Mouse (Mus musculus): ENCODE measurements around the gene Gm1140. TPM values are rescaled to one million over a fixed set of nuclear protein-coding genes. Genes with fewer than 3 reads are reported as not detected.
"Not testable (repeated sequence)": the region's sequence is repeated elsewhere in the genome, so short reads cannot be mapped to it uniquely, and the experiment has no call there.

Gm1140 gene
- not detected in 2 replicates for polyA plus RNA-seq (2012; rRNA removed)

DNA sequence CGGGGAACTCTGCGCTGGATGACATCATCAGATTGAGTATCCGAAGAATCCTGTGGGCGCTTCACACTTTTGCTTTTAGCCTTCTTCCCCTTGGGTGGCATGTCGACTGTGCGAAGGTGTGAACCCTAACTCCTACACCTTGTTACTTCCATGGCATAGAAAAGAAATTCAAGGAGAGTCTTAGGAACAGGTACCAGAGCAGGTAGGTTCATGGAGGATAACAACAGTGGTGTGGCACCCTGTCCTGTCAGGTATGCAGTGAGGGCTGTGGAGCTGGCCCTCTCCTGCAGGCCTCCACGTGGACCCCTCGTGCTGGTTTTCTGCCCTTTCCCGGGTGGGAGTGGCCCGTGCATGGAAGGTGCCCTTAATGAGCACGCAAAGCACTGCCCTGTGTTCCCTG, at the start of gene Gm1140:
Gm1140 (minus strand) TSS at position 101 of the 400 bp plus-strand sequence.
- 66% methylated on average over 5 of the region's 11 CpGs for WGBS
- H3K4me3 ChIP-seq (replicated peaks; ENCODE audit: extremely low read depth, low read depth, low read length); DNase-seq; H3K4me1 ChIP-seq (ENCODE audit: control insufficient read depth, insufficient read depth, low read length): not testable (repeated sequence)

- DNase-seq; H3K4me1 ChIP-seq (ENCODE audit: control insufficient read depth, insufficient read depth, low read length); H3K4me3 ChIP-seq (replicated peaks; ENCODE audit: extremely low read depth, low read depth, low read length): not testable (repeated sequence)
- WGBS, result 75% methylated on average over 1 of the region's 10 CpGs
Observed at GRCm38 (mm10) chrX:67695398-67695797, 2.0 kb upstream of the Gm1140 start, which contains the start of gene Gm14692. Gene Gm14692, plus strand, starts transcription at chrX:67695698.

Other genes starting within 250 kb of the Gm1140 start
- gene Gm14692, start 2.1 kb upstream of the Gm1140 start, polyA plus RNA-seq (2012; rRNA removed), result not detected in 2 replicates
- gene 4933436I01Rik, start 227.9 kb upstream of the Gm1140 start, polyA plus RNA-seq (2012; rRNA removed), result not detected in 2 replicates